Mouse (Mus musculus) embryo, embryonic 9.5 days (tissue): ENCODE data around the gene Phb2.
A peak's percentile ranks its signal among the peaks of the same experiment; 100 is the strongest.

Experiments used
- DNase-seq: peaks from one replicate; pipeline ENCODE4 v3.0.0-alpha.2; 2017; ENCODE audit errors: extremely low spot score

The Phb2 gene

GRCm38 (mm10) chr6:124690517-124690916 lies 21.6 kb upstream of the Phb2 start:
- DNase-seq = no peak

- no peak for DNase-seq
Observed at GRCm38 (mm10) chr6:124693243-124693981, 18.7 kb upstream of the Phb2 start.

GRCm38 (mm10) chr6:124694166-124694955 lies 17.8 kb upstream of the Phb2 start:
- no peak for DNase-seq

GRCm38 (mm10) chr6:124696441-124697150 lies 15.5 kb upstream of the Phb2 start:
- no peak for DNase-seq

- DNase-seq = no peak
Observed at GRCm38 (mm10) chr6:124698751-124699150, 13.4 kb upstream of the Phb2 start.

- DNase-seq = no peak
Observed at GRCm38 (mm10) chr6:124699366-124699765, 12.8 kb upstream of the Phb2 start.

- no peak for DNase-seq
Observed at GRCm38 (mm10) chr6:124699962-124700610, 12.1 kb upstream of the Phb2 start.

- DNase-seq = no peak
Observed at GRCm38 (mm10) chr6:124701338-124701737, 10.8 kb upstream of the Phb2 start.

GRCm38 (mm10) chr6:124702102-124702783 lies 9.9 kb upstream of the Phb2 start:
- no peak for DNase-seq

- peak; percentile 62 for DNase-seq
Observed at GRCm38 (mm10) chr6:124702784-124703103, 9.4 kb upstream of the Phb2 start.

- no peak for DNase-seq
Observed at GRCm38 (mm10) chr6:124703789-124704188, 8.3 kb upstream of the Phb2 start.

- no peak for DNase-seq
Observed at GRCm38 (mm10) chr6:124704417-124704816, 7.7 kb upstream of the Phb2 start.

GRCm38 (mm10) chr6:124706061-124706627 lies 6.0 kb upstream of the Phb2 start:
- no peak for DNase-seq

GRCm38 (mm10) chr6:124708289-124708889 lies 3.7 kb upstream of the Phb2 start:
- DNase-seq = no peak

GRCm38 (mm10) chr6:124712918-124713317 lies 782 bp downstream of the Phb2 start:
- no peak for DNase-seq

GRCm38 (mm10) chr6:124716864-124717490 lies 4.8 kb downstream of the Phb2 start:
- DNase-seq = peak; percentile 49

- DNase-seq = no peak
Observed at GRCm38 (mm10) chr6:124717968-124718367, 5.8 kb downstream of the Phb2 start.

- DNase-seq = no peak
Observed at GRCm38 (mm10) chr6:124718703-124719102, 6.6 kb downstream of the Phb2 start.

GRCm38 (mm10) chr6:124719354-124719978 lies 7.3 kb downstream of the Phb2 start:
- DNase-seq = no peak

- no peak for DNase-seq
Observed at GRCm38 (mm10) chr6:124720904-124721303, 8.8 kb downstream of the Phb2 start.
